ENCODE assay signal across 8 mouse cellular contexts in the genomic region with DNA sequence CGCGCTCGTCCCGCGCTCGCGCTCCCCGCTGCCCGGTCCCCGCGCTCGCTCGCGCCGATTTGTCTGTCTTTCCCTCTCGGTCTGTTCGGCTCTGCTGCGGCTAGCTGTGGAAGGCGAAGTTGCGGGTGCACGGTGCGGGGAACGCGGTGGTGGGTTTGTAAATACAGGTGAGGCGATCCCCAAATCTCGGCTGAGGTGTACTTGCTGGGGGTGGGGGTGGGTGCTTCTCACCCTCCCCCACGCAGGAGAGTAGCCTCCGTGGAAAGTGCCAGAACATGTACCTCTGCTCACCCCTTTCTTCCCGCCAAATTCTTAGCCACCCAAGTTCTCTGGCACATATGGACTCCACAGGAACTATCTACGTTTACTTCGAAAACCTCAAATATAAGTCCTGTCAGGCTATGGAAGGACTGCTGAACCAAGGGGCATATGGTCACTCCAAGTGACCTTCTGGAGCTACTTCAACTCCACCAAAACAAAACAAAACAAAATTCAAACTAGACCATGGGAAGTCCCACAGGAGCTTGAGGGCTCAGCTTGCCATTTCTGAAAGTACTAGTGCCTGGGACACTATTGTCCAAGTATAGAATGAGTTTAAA. TPM values are rescaled to one million over a fixed set of nuclear protein-coding genes. Genes with fewer than 3 reads are reported as not detected.
DNase-seq lines count a peak whose midpoint lies in the region; ATAC-seq and TF ChIP-seq lines count a peak whose summit lies in the region.

Gene 5730522E02Rik, minus strand, starts transcription at position 182 of the 599 bp plus-strand sequence.

- peak within 1 kb of the TSS; percentile 71 for H3K4me2 ChIP-seq in neural tube, embryonic 12.5 days (replicated peaks)

- peak within 1 kb of the TSS; percentile 75 for H3K4me3 ChIP-seq in layer of hippocampus, adult 2 months
- peak within 1 kb of the TSS; percentile 72 for H3K4me3 ChIP-seq in limb, embryonic 10.5 days
- peak within 1 kb of the TSS; percentile 62 for H3K4me3 ChIP-seq in neural tube, embryonic 12.5 days

- H3K9me3 ChIP-seq in limb, embryonic 10.5 days (replicated peaks), result no peaks in the 10 kb centered on the region
- no peaks in the 10 kb centered on the region for H3K9me3 ChIP-seq in neural tube, embryonic 12.5 days

- peak within 1 kb of the TSS; percentile 88 for H3K9ac ChIP-seq in neural tube, embryonic 12.5 days

- no peak for DNase-seq in layer of hippocampus, adult 2 months (ENCODE audit: low spot score in 2 of 2)
- DNase-seq in layer of hippocampus, adult 9-10 months (ENCODE audit: low spot score), result no peak
- no peak for DNase-seq in brain, embryonic 14.5 days (ENCODE audit: low read depth)
- peak; percentile 82 for DNase-seq in limb, embryonic 10.5 days (ENCODE audit: low spot score)
- no peak for DNase-seq in Muller cell, postnatal 12 days (ENCODE audit: inconsistent ontology term)

- peak; percentile 2; the same call in 1 of the 2 replicates for ATAC-seq in granulocyte monocyte progenitor cell, adult 5-6 weeks (replicated peaks; ENCODE audit: poor library complexity, severe bottlenecking)
- peak; percentile 65 for ATAC-seq in neural tube, embryonic 12.5 days (ENCODE audit: low FRiP score, low read depth)
- no peak for ATAC-seq in activated CD4-positive, CD25-positive, alpha-beta regulatory T cell, adult 4 months

- peaks cover 11% of the 10 kb centered on the region for H3K4me1 ChIP-seq in limb, embryonic 10.5 days
- no peaks in the 10 kb centered on the region for H3K4me1 ChIP-seq in neural tube, embryonic 12.5 days

- no peaks in the 10 kb centered on the region for H3K36me3 ChIP-seq in limb, embryonic 10.5 days
- H3K36me3 ChIP-seq in neural tube, embryonic 12.5 days, result no peaks in the 10 kb centered on the region

- no peak for TF ChIP-seq CTCF in layer of hippocampus, adult 2 months (conservative IDR thresholded peaks at IDR 0.05)
- TF ChIP-seq CTCF in brain, embryonic 14.5 days (IDR thresholded peaks at IDR 0.05; ENCODE audit: borderline replicate concordance, extremely low read depth, insufficient read depth, insufficient read length), result no peak

- no peak for TF ChIP-seq POLR2A in brain, embryonic 14.5 days (IDR thresholded peaks at IDR 0.05; ENCODE audit: borderline replicate concordance, extremely low read depth, insufficient read depth, insufficient read length, poor library complexity, severe bottlenecking)

- peak within 1 kb of the TSS; percentile 93 for H3K27ac ChIP-seq in layer of hippocampus, adult 2 months
- H3K27ac ChIP-seq in limb, embryonic 10.5 days, result peak within 1 kb of the TSS; percentile 99
- H3K27ac ChIP-seq in neural tube, embryonic 12.5 days, result peak within 1 kb of the TSS; percentile 92

- no peaks in the 10 kb centered on the region for H3K27me3 ChIP-seq in limb, embryonic 10.5 days (ENCODE audit: low read depth, poor library complexity, severe bottlenecking)
- no peaks in the 10 kb centered on the region for H3K27me3 ChIP-seq in neural tube, embryonic 12.5 days (replicated peaks)

- WGBS in limb, embryonic 10.5 days, result 4% methylated on average over 31 of the region's 31 CpGs
- 3% methylated on average over 31 of the region's 31 CpGs for WGBS in neural tube, embryonic 12.5 days

RNA-seq across cellular contexts. Expression of gene 5730522E02Rik, which starts in this region (rescaled TPM):
- total RNA-seq in layer of hippocampus, adult 2 months (2021), result 10 to 100 TPM; 13.9 to 14.0 TPM
- polyA plus RNA-seq in brain, embryonic 14.5 days (2012; rRNA removed), result 11.1 and 11.8 TPM in 2 replicates
- total RNA-seq in granulocyte monocyte progenitor cell, adult 5-6 weeks (2014; fragmentation: Nextera tagmentation), result not detected in 2 replicates
- total RNA-seq in granulocyte monocyte progenitor cell, adult 5-6 weeks (2017), result 0.09 TPM in 1 of 2 replicates, not detected in the other
- 3.9 and 7.0 TPM in 2 replicates for polyA plus RNA-seq in limb, embryonic 10.5 days (2016; fragmentation: Nextera tagmentation; extraction: Ambion mirVana)
- 7.7 and 8.9 TPM in 2 replicates for polyA plus RNA-seq in neural tube, embryonic 12.5 days (2016; fragmentation: Nextera tagmentation; extraction: Ambion mirVana)
- polyA plus RNA-seq in activated CD4-positive, CD25-positive, alpha-beta regulatory T cell, adult 4 months (2017; shearing (Covaris generic)), result not detected

Comparison
In these comparisons a context has a peak if more than half of its experiments do, and no peak if none do; other contexts are left out.
1. RNA of gene 5730522E02Rik (total RNA-seq): 13.9 to 14.0 TPM in layer of hippocampus, adult 2 months; 0.09 TPM in granulocyte monocyte progenitor cell, adult 5-6 weeks; every median in the first group is over 10 times any median in the second.
2. Peak in ATAC-seq in granulocyte monocyte progenitor cell, adult 5-6 weeks; RNA of the gene not detected or under 1 TPM.
3. Peak in every context shown above with its lines, with median percentiles within 50 percentile points of each other: H3K27ac ChIP-seq and H3K4me3 ChIP-seq.